Mouse (Mus musculus): ENCODE measurements around the gene Ntng2. TPM values are rescaled to one million over a fixed set of nuclear protein-coding genes. Genes with fewer than 3 reads are reported as not detected.
A peak's percentile ranks its signal among the peaks of the same experiment; 100 is the strongest.

The Ntng2 gene
- polyA plus RNA-seq, 1 experiment: 10.0 TPM

DNA sequence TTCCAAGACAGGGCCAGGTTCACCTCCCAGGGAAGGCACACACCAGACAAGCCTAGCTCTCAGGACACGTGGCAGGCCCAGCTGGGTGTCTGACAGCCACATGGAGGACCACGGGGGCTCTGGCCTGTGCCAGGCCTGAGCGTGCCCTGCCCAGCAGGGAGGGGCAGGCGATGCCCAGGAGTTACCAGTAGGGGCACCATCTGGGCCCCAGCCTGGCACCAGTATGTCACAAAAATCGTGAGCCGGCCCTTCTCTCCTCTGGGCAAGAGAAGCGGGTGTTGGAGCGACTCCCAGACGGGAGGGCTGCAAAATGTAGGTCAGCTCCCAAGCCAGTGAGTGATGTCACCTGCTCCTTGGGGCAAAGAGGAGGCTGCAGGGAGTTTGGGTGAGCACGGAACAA, 34.9 kb downstream of the Ntng2 start:
- H3K4me3 ChIP-seq (ENCODE audit: insufficient read depth, low read depth, low read length): peak overlapping the region; percentile 21; the same call in 1 of the 2 replicates
- peaks cover 3% of the 10 kb centered on the region; the same call in 1 of the 2 replicates for H3K4me1 ChIP-seq (ENCODE audit: control insufficient read depth, insufficient read depth, insufficient read length, low read length)
- H3K27ac ChIP-seq (replicated peaks; ENCODE audit: low read depth, low read length): peak overlapping the region; percentile 77

DNA sequence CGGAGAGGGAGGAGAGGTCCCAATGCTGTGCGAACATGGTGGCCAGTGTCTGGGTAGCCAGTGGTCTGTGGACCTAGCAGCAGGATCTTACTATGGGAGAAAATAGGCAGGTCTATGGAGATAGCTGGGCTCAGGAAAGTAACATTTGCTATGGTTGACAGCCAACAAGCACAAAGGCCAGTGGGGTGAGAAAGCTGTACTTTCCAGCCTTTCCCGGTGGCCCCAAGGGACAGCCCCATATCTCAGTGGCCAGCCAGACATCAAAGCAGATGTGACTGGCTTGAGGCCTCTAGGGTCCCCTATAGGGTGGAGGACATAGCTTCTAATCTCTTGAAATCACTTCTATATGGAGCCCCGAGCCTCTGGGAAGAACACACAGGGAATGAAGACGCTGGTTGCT, 35.8 kb downstream of the Ntng2 start:
- peak overlapping the region; percentile 98 for H3K27ac ChIP-seq (replicated peaks; ENCODE audit: low read depth, low read length)
- H3K4me1 ChIP-seq (ENCODE audit: control insufficient read depth, insufficient read depth, insufficient read length, low read length): 0 out of 2 replicates have a peak, but pooled peaks cover 3% of the 10 kb centered on the region
- no peak overlapping the region for H3K4me3 ChIP-seq (ENCODE audit: insufficient read depth, low read depth, low read length)

GRCm38 (mm10) chr2:29216286-29217012, 36.4 kb downstream of the Ntng2 start:
- H3K27ac ChIP-seq (replicated peaks; ENCODE audit: low read depth, low read length): peak overlapping the region; percentile 98
- no peak overlapping the region for H3K4me3 ChIP-seq (ENCODE audit: insufficient read depth, low read depth, low read length)
- H3K4me1 ChIP-seq (ENCODE audit: control insufficient read depth, insufficient read depth, insufficient read length, low read length): 0 out of 2 replicates have a peak, but pooled peaks cover 3% of the 10 kb centered on the region

- H3K27ac ChIP-seq (replicated peaks; ENCODE audit: low read depth, low read length): no peak overlapping the region
Observed at GRCm38 (mm10) chr2:29206156-29206555, 46.6 kb downstream of the Ntng2 start.

DNA sequence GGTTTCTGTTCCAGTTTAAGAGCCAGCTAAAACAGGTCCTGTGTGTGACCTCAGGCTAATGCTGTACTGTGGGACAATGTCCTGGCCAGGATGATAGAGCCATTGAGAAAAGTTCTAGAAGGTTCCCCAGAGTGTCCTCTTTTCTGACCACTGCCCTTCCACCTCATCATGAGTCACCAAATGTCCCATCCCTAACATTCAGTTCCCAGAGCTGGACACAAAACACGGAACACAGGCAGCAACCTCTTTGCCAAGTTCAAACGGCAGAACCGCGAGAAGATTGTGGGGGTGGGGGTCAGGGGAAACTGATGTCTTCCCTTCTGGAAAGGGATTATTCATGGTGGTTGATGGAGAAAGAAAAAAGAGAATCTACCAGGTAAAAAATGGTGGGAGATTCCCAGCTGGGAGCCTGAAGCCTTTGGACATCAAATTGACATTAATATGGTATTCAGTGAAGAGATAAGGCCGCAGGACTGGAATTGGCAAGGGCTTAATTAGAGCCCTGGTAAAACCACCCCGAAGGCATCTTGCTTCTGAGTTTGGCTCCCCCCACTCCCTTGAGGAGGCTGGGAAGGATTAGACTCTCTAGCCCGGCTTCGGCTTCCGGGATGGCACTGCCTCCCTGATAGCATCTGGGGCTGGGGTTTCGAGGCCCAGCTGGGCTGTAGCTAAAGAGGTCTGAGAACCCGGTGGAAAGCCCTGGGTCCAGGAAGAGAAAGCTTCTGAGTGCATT, 51.4 kb downstream of the Ntng2 start:
- no peak overlapping the region for H3K27ac ChIP-seq (replicated peaks; ENCODE audit: low read depth, low read length)
- no peak overlapping the region for H3K4me3 ChIP-seq (ENCODE audit: insufficient read depth, low read depth, low read length)
- 0 out of 2 replicates have a peak, but pooled peaks cover 2% of the 10 kb centered on the region for H3K4me1 ChIP-seq (ENCODE audit: control insufficient read depth, insufficient read depth, insufficient read length, low read length)

More at GRCm38 (mm10) chr2:29206156-29206555, 46.6 kb downstream of the Ntng2 start:
- no peaks in the 10 kb centered on the region for H3K4me1 ChIP-seq (ENCODE audit: control insufficient read depth, insufficient read depth, insufficient read length, low read length)
- H3K4me3 ChIP-seq (ENCODE audit: insufficient read depth, low read depth, low read length): no peak overlapping the region

GRCm38 (mm10) chr2:29199909-29200308, 52.9 kb downstream of the Ntng2 start:
- H3K4me3 ChIP-seq (ENCODE audit: insufficient read depth, low read depth, low read length): no peak overlapping the region
- no peak overlapping the region for H3K27ac ChIP-seq (replicated peaks; ENCODE audit: low read depth, low read length)
- H3K4me1 ChIP-seq (ENCODE audit: control insufficient read depth, insufficient read depth, insufficient read length, low read length): 0 out of 2 replicates have a peak, but pooled peaks cover 2% of the 10 kb centered on the region

DNA sequence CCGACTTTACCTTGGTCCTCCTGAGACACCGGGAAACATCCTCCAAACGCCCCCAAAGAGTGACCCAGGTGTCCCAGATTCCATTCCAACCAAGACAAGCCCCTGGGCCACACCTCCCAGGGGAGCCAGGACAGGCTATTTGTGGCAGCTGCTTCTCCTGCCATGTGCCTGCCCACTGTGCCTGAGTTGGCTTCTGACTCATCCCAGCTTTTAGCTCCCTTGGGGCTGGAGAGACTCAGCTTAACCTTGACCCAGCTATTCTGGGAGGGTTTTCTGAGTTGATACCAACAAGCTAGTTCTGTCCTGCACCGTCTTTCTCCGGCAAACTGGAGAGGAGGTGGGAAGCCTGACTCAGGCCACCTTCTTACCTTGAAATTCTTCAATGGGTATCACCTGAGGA, 54.4 kb downstream of the Ntng2 start:
- H3K4me1 ChIP-seq (ENCODE audit: control insufficient read depth, insufficient read depth, insufficient read length, low read length): 0 out of 2 replicates have a peak, but pooled peaks cover 4% of the 10 kb centered on the region
- H3K27ac ChIP-seq (replicated peaks; ENCODE audit: low read depth, low read length): no peak overlapping the region
- no peak overlapping the region for H3K4me3 ChIP-seq (ENCODE audit: insufficient read depth, low read depth, low read length)

GRCm38 (mm10) chr2:29196844-29197243, 56.0 kb downstream of the Ntng2 start:
- Histone ChIP-seq H3K4me1 (ENCODE audit: control insufficient read depth, insufficient read depth, insufficient read length, low read length) (peaks cover 4% of the 10 kb centered on the region; the same call in 1 of the 2 replicates), H3K27ac (replicated peaks; ENCODE audit: low read depth, low read length) (no peak overlapping the region), H3K4me3 (ENCODE audit: insufficient read depth, low read depth, low read length) (no peak overlapping the region)

DNA sequence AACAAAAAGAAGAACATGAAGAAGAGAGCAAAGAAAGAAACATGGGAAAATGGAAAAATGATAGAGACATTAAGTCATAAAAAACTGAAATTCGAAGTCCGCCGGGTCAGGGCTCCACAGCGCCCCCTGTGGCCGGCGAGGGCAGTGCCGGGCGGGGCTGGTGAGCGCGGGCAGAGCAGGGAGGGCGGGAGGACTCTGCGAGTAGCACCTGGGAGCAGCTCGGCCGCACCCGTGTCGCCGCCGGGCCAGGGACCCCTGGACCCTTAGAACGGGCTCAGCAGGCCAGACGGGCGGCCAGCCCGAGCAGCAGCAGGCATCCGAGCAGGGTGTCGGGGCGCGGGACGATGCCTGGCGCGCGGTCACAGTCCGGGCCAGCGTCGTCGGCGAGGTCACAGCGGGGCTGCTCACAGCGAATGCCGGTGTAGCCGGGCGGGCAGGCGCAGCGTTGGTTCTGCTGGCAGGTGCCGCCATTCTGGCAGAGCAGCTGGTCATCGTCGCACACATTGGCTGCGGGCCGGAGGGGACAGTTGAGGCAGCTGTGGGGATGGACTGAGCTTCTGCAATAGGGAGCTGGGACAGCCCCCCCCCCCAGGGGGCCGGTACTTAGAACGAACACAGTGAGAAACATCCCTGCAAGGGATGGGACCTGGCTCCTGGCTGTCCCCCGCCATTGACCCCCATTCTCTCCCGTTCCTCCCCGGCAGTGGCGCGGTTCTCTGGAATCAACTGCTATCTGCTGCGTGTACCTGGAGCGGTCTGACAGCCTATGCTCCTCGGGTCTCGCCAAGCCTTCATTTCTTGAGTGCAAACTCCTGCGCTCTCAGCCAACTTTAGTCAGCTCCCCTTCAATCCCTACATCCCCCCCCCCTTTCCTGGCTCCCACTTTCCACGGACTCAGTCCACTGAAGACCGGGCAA, 58.0 kb downstream of the Ntng2 start:
- peaks cover 4% of the 10 kb centered on the region; the same call in 1 of the 2 replicates for H3K4me1 ChIP-seq (ENCODE audit: control insufficient read depth, insufficient read depth, insufficient read length, low read length)
- H3K27ac ChIP-seq (replicated peaks; ENCODE audit: low read depth, low read length): no peak overlapping the region

DNA sequence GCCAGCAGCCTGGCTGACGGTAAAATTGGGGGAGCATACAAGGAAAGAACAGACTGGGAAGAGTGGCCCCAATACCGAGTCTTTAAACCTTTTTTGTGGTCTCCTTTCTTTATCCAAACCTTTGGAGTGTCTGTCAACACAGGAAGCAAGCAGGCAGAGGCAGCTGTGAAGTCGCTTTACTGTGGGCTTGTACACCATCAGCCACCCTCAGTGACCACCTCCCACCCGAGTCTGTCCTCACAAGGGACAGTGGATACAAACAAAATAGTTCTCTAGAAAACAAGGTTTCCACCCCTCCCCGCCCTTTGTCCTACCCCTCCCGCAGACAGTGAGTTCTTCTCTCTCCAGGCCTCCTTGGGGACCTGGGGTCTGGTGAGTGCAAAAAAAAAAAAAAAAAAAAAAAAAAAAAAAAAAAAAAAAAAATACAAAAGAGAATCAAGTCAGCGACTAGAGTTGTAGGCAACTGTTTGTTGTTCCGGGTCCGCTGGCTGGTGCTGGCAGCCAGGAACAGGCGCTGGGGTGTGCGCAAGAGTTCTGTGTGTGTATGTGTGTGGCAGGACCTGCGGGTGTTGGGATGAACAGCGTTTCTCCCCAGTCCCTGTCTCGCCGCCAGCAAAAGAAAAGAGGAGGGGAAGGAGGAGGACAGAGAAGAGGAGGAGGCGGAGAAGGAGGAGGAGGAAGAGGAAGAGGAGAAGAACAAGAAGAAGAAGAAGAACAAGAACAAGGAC, 58.8 kb downstream of the Ntng2 start:
- Histone ChIP-seq H3K4me3 (ENCODE audit: insufficient read depth, low read depth, low read length) (peak overlapping the region; percentile 44), H3K27ac (replicated peaks; ENCODE audit: low read depth, low read length) (no peak overlapping the region), H3K4me1 (ENCODE audit: control insufficient read depth, insufficient read depth, insufficient read length, low read length) (peaks cover 4% of the 10 kb centered on the region; the same call in 1 of the 2 replicates)

More for the DNA sequence above, 58.0 kb downstream of the Ntng2 start:
- peak overlapping the region; percentile 44 for H3K4me3 ChIP-seq (ENCODE audit: insufficient read depth, low read depth, low read length)

GRCm38 (mm10) chr2:29192629-29193278, 60.1 kb downstream of the Ntng2 start:
- peaks cover 2% of the 10 kb centered on the region; the same call in 1 of the 2 replicates for H3K4me1 ChIP-seq (ENCODE audit: control insufficient read depth, insufficient read depth, insufficient read length, low read length)
- H3K4me3 ChIP-seq (ENCODE audit: insufficient read depth, low read depth, low read length): no peak overlapping the region
- H3K27ac ChIP-seq (replicated peaks; ENCODE audit: low read depth, low read length): no peak overlapping the region

GRCm38 (mm10) chr2:29191216-29192215, 61.3 kb downstream of the Ntng2 start:
- no peak overlapping the region for H3K27ac ChIP-seq (replicated peaks; ENCODE audit: low read depth, low read length)
- H3K4me3 ChIP-seq (ENCODE audit: insufficient read depth, low read depth, low read length): no peak overlapping the region
- peaks cover 2% of the 10 kb centered on the region; the same call in 1 of the 2 replicates for H3K4me1 ChIP-seq (ENCODE audit: control insufficient read depth, insufficient read depth, insufficient read length, low read length)

DNA sequence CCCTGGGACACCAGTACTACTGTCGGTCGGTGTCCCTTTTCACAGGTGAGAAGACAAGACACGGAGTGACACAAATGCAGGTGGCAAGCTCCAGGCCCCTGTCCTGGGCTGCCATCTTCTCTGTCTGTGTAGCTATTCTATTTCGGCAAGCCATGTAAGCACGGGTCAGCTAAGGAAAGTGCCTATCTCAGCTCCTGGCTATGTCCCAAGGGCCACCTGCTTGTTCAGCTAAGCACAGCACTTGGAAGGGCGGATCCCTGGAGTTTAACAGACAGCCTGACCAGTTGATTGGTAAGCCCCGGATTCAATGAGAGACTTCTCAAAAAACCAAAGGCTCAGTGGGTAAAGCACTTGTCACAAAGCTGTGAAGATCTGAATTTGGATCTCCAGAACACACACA, 62.4 kb downstream of the Ntng2 start:
- Histone ChIP-seq H3K27ac (replicated peaks; ENCODE audit: low read depth, low read length) (no peak overlapping the region), H3K4me3 (ENCODE audit: insufficient read depth, low read depth, low read length) (no peak overlapping the region), H3K4me1 (ENCODE audit: control insufficient read depth, insufficient read depth, insufficient read length, low read length) (peaks cover 2% of the 10 kb centered on the region; the same call in 1 of the 2 replicates)
